Mouse (Mus musculus) heart, postnatal 0 days (tissue): Measurements from ENCODE around the gene Pla2g16. TPM values are rescaled to one million over a fixed set of nuclear protein-coding genes. Genes with fewer than 3 reads are reported as not detected.
A peak's percentile ranks its signal among the peaks of the same experiment; 100 is the strongest.

ENCODE experiments used
- ATAC-seq: fragments of 200-750 bp; cut with Nextera tagmentation; 2 replicates; pipeline ENCODE4 v1.8.0; 2017; ENCODE audit warnings: low read depth, moderate number of reproducible peaks, moderate library complexity; ENCODE audit not compliant: insufficient read depth
- DNase-seq: peaks from one replicate; pipeline ENCODE4 v3.0.0-alpha.2; 2016; ENCODE audit warnings: low spot score
- H3K27ac ChIP-seq: fragments of 300-500 bp; sonication (generic); 2 replicates; pipeline ENCODE4 v1.5.1; 2014; ENCODE audit warnings: low read depth, mild to moderate bottlenecking
- H3K27me3 ChIP-seq: fragments of 300-500 bp; sonication (generic); 2 replicates; pipeline ENCODE4 v1.6.1; 2014; ENCODE audit warnings: low read length, mixed read lengths; ENCODE audit not compliant: control insufficient read depth, insufficient read depth
- H3K36me3 ChIP-seq: fragments of 300-500 bp; sonication (generic); replicated peaks from 2 replicates; pipeline ENCODE4 v1.6.1; 2014; ENCODE audit warnings: low read length, mixed read lengths; ENCODE audit not compliant: control insufficient read depth, insufficient read depth
- H3K4me1 ChIP-seq: fragments of 300-500 bp; sonication (generic); 2 replicates; pipeline ENCODE4 v1.6.1; 2014; ENCODE audit warnings: antibody characterized with exemption; ENCODE audit not compliant: control insufficient read depth, insufficient read depth
- H3K4me2 ChIP-seq: fragments of 300-500 bp; sonication (generic); 2 replicates; pipeline ENCODE4 v1.6.1; 2014; ENCODE audit warnings: low read depth, mild to moderate bottlenecking, low read length, moderate library complexity
- H3K4me3 ChIP-seq: fragments of 300-500 bp; sonication (generic); 2 replicates; pipeline ENCODE4 v1.5.1; 2014; ENCODE audit warnings: low read depth, low read length
- H3K9ac ChIP-seq: fragments of 300-500 bp; sonication (generic); replicated peaks from 2 replicates; pipeline ENCODE4 v1.6.1; 2014; ENCODE audit warnings: low read depth, low read length, mixed read lengths
- H3K9me3 ChIP-seq: fragments of 300-500 bp; sonication (generic); replicated peaks from 2 replicates; pipeline ENCODE4 v1.6.1; 2016; ENCODE audit warnings: low read length; ENCODE audit not compliant: control insufficient read depth
- CTCF ChIP-seq: IDR thresholded peaks from 2 replicates; pipeline ENCODE4 v1.5.1; 2016; ENCODE audit warnings: antibody characterized with exemption, control low read depth, low read depth
- EP300 ChIP-seq: IDR thresholded peaks from 2 replicates; pipeline ENCODE4 v1.6.1; 2016; ENCODE audit warnings: antibody characterized with exemption, low read depth
- WGBS: fragments of 180-500 bp; shearing (Covaris S2); extraction: QIAGEN DNeasy Blood & Tissue Kit; methylation state at CpG from one replicate; pipeline ENCODE4 v1.1.7; 2014; 5-methylcytosine and 5-hydroxymethylcytosine counted together
- polyA plus RNA-seq: library from polyadenylated mRNA; unstranded; fragments of >200 nt; fragmentation: Nextera tagmentation; extraction: Ambion mirVana; gene quantifications from 2 replicates; pipeline ENCODE4 v1.2.1, GENCODE M21; 2015
- total RNA-seq: library from RNA; depleted of rRNA; stranded (reverse); fragments of >200 nt; gene quantifications from 2 replicates; pipeline ENCODE4 v1.2.3, GENCODE M21; 2014; ENCODE audit warnings: low replicate concordance

Pla2g16 gene
- total and polyA plus RNA-seq, 2 experiments from 2014 or later = 45.6 to 69.2 TPM

GRCm38 (mm10) chr19:7583101-7583500 lies 25.8 kb downstream of the Pla2g16 start:
- DNase-seq = no peak
- 23% methylated on average over 7 of the region's 7 CpGs for WGBS
- H3K4me2 ChIP-seq = no peak overlapping the region

GRCm38 (mm10) chr19:7583599-7583998 lies 26.3 kb downstream of the Pla2g16 start:
- no peaks in the 10 kb centered on the region for H3K27me3 ChIP-seq
- H3K36me3 ChIP-seq = peaks cover 21% of the 10 kb centered on the region
- 0 out of 2 replicates have a peak, but pooled peaks cover 3% of the 10 kb centered on the region for H3K9me3 ChIP-seq
- no peak overlapping the region for H3K4me2 ChIP-seq
- H3K27ac ChIP-seq = peak overlapping the region; percentile 34; the same call in 1 of the 2 replicates
- ATAC-seq = no peak
- H3K4me1 ChIP-seq = peaks cover 32% of the 10 kb centered on the region
- WGBS = 81% methylated on average over 3 of the region's 3 CpGs
- TF ChIP-seq CTCF (no peak), EP300 (no peak)
- no peak overlapping the region for H3K4me3 ChIP-seq
- no peak for DNase-seq
- no peak overlapping the region for H3K9ac ChIP-seq

More at GRCm38 (mm10) chr19:7583101-7583500, 25.8 kb downstream of the Pla2g16 start:
- Histone ChIP-seq H3K36me3 (peaks cover 23% of the 10 kb centered on the region), H3K9ac (no peak overlapping the region), H3K4me3 (no peak overlapping the region), H3K27ac (0 out of 2 replicates have a peak overlapping the region, but pooled peaks have one; percentile 34), H3K9me3 (0 out of 2 replicates have a peak, but pooled peaks cover under 1% of the 10 kb centered on the region), H3K27me3 (no peaks in the 10 kb centered on the region), H3K4me1 (peaks cover 32% of the 10 kb centered on the region)
- TF ChIP-seq EP300 (no peak), CTCF (no peak)
- peak; percentile 34; the same call in 1 of the 2 replicates for ATAC-seq

GRCm38 (mm10) chr19:7585279-7585678 lies 28.0 kb downstream of the Pla2g16 start:
- no peak for TF ChIP-seq EP300
- no peak for TF ChIP-seq CTCF
- H3K4me2 ChIP-seq = no peak overlapping the region
- no peak for DNase-seq
- H3K9ac ChIP-seq = no peak overlapping the region
- H3K9me3 ChIP-seq = 0 out of 2 replicates have a peak, but pooled peaks cover 3% of the 10 kb centered on the region
- no peaks in the 10 kb centered on the region for H3K27me3 ChIP-seq
- H3K4me3 ChIP-seq = no peak overlapping the region
- WGBS = 62% methylated on average over 8 of the region's 8 CpGs
- no peak; the same call in 1 of the 2 replicates for ATAC-seq
- H3K36me3 ChIP-seq = peaks cover 5% of the 10 kb centered on the region; the same call in 1 of the 2 replicates
- H3K4me1 ChIP-seq = peaks cover 32% of the 10 kb centered on the region
- H3K27ac ChIP-seq = peak overlapping the region; percentile 52

GRCm38 (mm10) chr19:7585764-7586163 lies 28.5 kb downstream of the Pla2g16 start:
- ATAC-seq (no peak), DNase-seq (no peak)
- Histone ChIP-seq H3K36me3 (peaks cover 3% of the 10 kb centered on the region; the same call in 1 of the 2 replicates), H3K4me2 (no peak overlapping the region), H3K4me1 (peaks cover 32% of the 10 kb centered on the region), H3K4me3 (no peak overlapping the region), H3K27ac (peak overlapping the region; percentile 52), H3K27me3 (no peaks in the 10 kb centered on the region), H3K9me3 (0 out of 2 replicates have a peak, but pooled peaks cover 3% of the 10 kb centered on the region), H3K9ac (no peak overlapping the region)
- WGBS = 51% methylated on average over 6 of the region's 6 CpGs
- no peak for TF ChIP-seq CTCF
- no peak for TF ChIP-seq EP300

- DNase-seq = no peak
- Histone ChIP-seq H3K9me3 (0 out of 2 replicates have a peak, but pooled peaks cover 3% of the 10 kb centered on the region), H3K4me2 (no peak overlapping the region), H3K27me3 (no peaks in the 10 kb centered on the region), H3K9ac (no peak overlapping the region), H3K4me1 (peaks cover 7% of the 10 kb centered on the region; the same call in 1 of the 2 replicates), H3K27ac (no peak overlapping the region), H3K4me3 (no peak overlapping the region), H3K36me3 (peaks cover 3% of the 10 kb centered on the region; the same call in 1 of the 2 replicates)
- ATAC-seq = no peak
- no peak for TF ChIP-seq CTCF
- no peak for TF ChIP-seq EP300
Measured at GRCm38 (mm10) chr19:7590795-7591194, 33.5 kb downstream of the Pla2g16 start.
